Mouse (Mus musculus) liver, adult 2 months (tissue): ENCODE data around the gene Ankar. TPM values are rescaled to one million over a fixed set of nuclear protein-coding genes. Genes with fewer than 3 reads are reported as not detected.

Source experiments
- DNase-seq: peaks from one replicate; pipeline ENCODE4 v3.0.0-alpha.2; 2011; ENCODE audit warnings: low read depth, low spot score; ENCODE audit errors: extremely low read depth
- H3K27ac ChIP-seq: fragments of 200-500 bp; replicated peaks from 2 replicates; pipeline ENCODE4 v1.5.1; 2012; ENCODE audit warnings: low read depth, mild to moderate bottlenecking, control low read depth, inconsistent platforms, low read length; ENCODE audit not compliant: insufficient read depth
- H3K27me3 ChIP-seq: fragments of 200-500 bp; 2 replicates; pipeline ENCODE4 v1.6.1; 2012; ENCODE audit warnings: mild to moderate bottlenecking, moderate library complexity, low read length, inconsistent platforms; ENCODE audit not compliant: control insufficient read depth, insufficient read depth
- H3K36me3 ChIP-seq: fragments of 200-500 bp; 2 replicates; pipeline ENCODE4 v1.6.1; 2012; ENCODE audit warnings: low read length, inconsistent platforms; ENCODE audit not compliant: control insufficient read depth, insufficient read depth
- H3K4me1 ChIP-seq: fragments of 200-500 bp; 2 replicates; pipeline ENCODE4 v1.6.1; 2011; ENCODE audit warnings: low read length; ENCODE audit not compliant: control insufficient read depth, insufficient read depth
- H3K4me3 ChIP-seq: fragments of 200-500 bp; 2 replicates; pipeline ENCODE4 v1.5.1; 2011; ENCODE audit warnings: low read depth, mild to moderate bottlenecking, control low read depth, low read length, moderate library complexity; ENCODE audit not compliant: insufficient read depth
- H3K79me2 ChIP-seq: fragments of 200-500 bp; 2 replicates; pipeline ENCODE4 v1.6.1; 2012; ENCODE audit warnings: inconsistent platforms, mild to moderate bottlenecking, low read length, moderate library complexity; ENCODE audit not compliant: control insufficient read depth, insufficient read depth
- H3K9ac ChIP-seq: fragments of 200-500 bp; 2 replicates; pipeline ENCODE4 v1.6.1; 2012; ENCODE audit warnings: low read depth, mild to moderate bottlenecking, control low read depth, inconsistent platforms, low read length
- CTCF ChIP-seq: fragments of 200-500 bp; IDR thresholded peaks from 2 replicates; pipeline ENCODE4 v1.5.1; 2011; ENCODE audit warnings: low read depth, low read length, control low read depth
- POLR2A ChIP-seq: fragments of 200-500 bp; IDR thresholded peaks from 2 replicates; pipeline ENCODE4 v1.6.1; 2011; ENCODE audit warnings: low read length, control low read depth; ENCODE audit not compliant: insufficient read depth; ENCODE audit errors: extremely low read depth
- WGBS: fragments of 180-500 bp; shearing (Covaris S2); methylation state at CpG from one replicate; pipeline ENCODE4 v1.1.7; 2018; 5-methylcytosine and 5-hydroxymethylcytosine counted together
- polyA plus RNA-seq: library from polyadenylated mRNA; depleted of rRNA; stranded (reverse); fragments of >200 nt; gene quantifications from 2 replicates; pipeline ENCODE4 v1.2.3, GENCODE M21; 2012; rRNA removed
- total RNA-seq: library from RNA; depleted of rRNA; stranded (reverse); fragments of >200 nt; gene quantifications from 2 replicates; pipeline ENCODE4 v1.2.3, GENCODE M21; 2014; rRNA removed

The Ankar gene
- not detected in 2 replicates for total RNA-seq
- polyA plus RNA-seq, result not detected in 2 replicates

DNA sequence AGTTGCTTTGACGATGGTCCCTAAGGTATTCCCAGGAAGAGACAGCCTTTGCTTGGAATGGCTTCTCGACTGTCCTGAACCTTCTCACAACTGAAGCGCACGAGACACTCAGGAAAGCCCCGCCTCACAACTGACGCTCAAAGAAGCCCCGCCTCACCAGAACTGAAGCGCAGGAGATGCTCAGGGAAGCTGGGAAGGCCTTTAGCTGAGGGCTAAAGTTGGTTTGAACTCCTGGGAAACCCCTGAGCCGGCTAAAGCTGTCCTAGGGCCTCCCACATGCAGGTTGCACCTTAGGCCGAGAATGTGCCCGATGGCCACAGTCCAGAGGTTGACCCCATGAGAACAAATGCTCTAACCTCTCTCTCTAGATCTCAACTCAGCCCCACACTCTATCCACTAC is at the start of gene Ankar:
Gene Ankar (minus strand): TSS at position 101 of the 400 bp plus-strand sequence.
- no peak within 1 kb of the TSS for H3K4me3 ChIP-seq
- 89% methylated on average over 11 of the region's 11 CpGs for WGBS
- H3K4me1 ChIP-seq, result no peaks in the 10 kb centered on the region
- no peak within 1 kb of the TSS for H3K9ac ChIP-seq
- H3K27me3 ChIP-seq, result no peaks in the 10 kb centered on the region
- H3K79me2 ChIP-seq, result no peaks in the 10 kb centered on the region
- H3K36me3 ChIP-seq, result no peaks in the 10 kb centered on the region
- H3K27ac ChIP-seq, result no peak within 1 kb of the TSS
- TF ChIP-seq POLR2A (no peak), CTCF (no peak)
- no peak for DNase-seq

DNA sequence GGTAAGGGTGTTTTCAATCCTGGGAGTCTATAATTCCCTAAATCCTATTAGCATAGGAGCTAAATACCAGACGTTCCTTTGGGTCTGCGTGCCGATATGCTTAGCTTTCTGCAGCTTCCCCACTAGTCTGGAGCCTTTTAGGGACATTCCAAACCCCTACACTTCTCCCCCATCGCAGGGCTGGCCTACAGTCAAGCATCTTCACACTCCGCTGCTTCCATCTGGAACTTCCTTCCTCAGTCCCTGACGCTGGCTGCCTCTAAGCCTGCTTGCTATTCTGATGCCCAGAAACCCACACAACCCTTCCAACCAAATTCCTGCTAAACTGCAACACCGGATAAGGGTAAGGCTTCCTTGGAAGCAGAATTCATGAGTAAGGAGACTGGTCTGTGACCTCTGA is 46.0 kb upstream of the Ankar start:
- Histone ChIP-seq H3K36me3 (no peaks in the 10 kb centered on the region), H3K27ac (no peak overlapping the region), H3K9ac (no peak overlapping the region), H3K4me1 (no peaks in the 10 kb centered on the region), H3K27me3 (no peaks in the 10 kb centered on the region), H3K4me3 (no peak overlapping the region), H3K79me2 (no peaks in the 10 kb centered on the region)
- TF ChIP-seq POLR2A (no peak), CTCF (no peak)
- 89% methylated on average over 7 of the region's 7 CpGs for WGBS
- DNase-seq, result no peak

DNA sequence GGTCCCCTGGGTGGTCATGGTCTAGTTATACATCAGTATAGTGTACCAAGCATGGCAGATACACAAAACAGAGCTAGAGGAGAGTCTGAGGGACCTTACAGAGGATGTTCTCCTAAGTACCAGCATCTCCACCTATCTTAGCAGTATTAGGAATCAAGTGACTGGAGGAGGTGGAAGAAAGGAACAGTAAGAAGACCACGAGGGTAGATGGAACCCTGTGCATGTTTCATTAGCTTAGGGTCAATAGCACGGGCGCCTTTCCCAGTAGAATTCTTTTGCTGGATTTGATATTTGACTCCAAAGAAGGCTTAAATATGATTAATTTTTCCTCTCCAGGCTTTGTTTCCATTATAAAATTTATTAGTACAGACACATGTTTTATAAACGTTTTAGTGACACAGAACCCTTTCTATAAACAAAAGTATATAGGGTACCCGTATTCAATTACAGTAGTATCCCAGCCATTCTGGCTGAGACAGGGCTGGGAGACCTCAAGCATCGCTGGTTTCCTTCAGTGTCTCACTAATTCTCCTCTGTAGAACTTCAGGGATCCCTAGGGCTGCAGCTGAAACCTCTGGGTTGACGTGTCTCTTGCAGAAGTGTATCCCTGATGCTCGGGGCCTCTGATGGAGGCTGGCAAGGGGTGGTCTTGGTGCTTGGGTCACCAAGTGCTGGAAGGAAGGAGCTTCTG is 44.6 kb upstream of the Ankar start:
- no peak for TF ChIP-seq POLR2A
- TF ChIP-seq CTCF, result no peak
- Histone ChIP-seq H3K27me3 (no peaks in the 10 kb centered on the region), H3K4me3 (no peak overlapping the region), H3K79me2 (no peaks in the 10 kb centered on the region), H3K36me3 (no peaks in the 10 kb centered on the region), H3K9ac (no peak overlapping the region), H3K27ac (no peak overlapping the region), H3K4me1 (no peaks in the 10 kb centered on the region)
- 86% methylated on average over 8 of the region's 8 CpGs for WGBS
- DNase-seq, result no peak

DNA sequence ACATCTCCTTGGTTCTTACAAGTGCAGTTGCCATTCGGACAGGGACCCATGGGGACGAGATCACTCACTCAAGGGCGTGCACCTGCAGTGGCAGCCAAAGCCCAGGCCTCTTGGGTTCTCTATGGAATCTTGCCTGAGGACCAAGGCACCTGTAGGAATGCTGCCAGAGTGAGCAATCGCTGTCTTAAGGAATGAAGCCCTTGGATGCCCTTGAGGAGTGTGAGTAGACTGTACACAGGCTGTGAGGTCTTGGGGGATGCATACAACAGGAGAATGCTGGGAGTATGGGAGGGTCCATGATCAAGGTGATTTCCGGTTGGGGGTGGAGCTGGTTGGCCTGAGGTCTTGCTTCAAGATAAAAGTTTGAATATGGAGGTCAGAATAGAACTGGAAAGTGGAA is 41.0 kb upstream of the Ankar start:
- 90% methylated on average over 5 of the region's 5 CpGs for WGBS
- no peak overlapping the region for H3K27ac ChIP-seq
- H3K4me3 ChIP-seq, result no peak overlapping the region
- no peaks in the 10 kb centered on the region for H3K36me3 ChIP-seq
- no peaks in the 10 kb centered on the region for H3K79me2 ChIP-seq
- TF ChIP-seq CTCF, result no peak
- no peak for TF ChIP-seq POLR2A
- DNase-seq, result no peak
- peaks cover 2% of the 10 kb centered on the region; the same call in 1 of the 2 replicates for H3K4me1 ChIP-seq
- H3K27me3 ChIP-seq, result no peaks in the 10 kb centered on the region
- no peak overlapping the region for H3K9ac ChIP-seq

DNA sequence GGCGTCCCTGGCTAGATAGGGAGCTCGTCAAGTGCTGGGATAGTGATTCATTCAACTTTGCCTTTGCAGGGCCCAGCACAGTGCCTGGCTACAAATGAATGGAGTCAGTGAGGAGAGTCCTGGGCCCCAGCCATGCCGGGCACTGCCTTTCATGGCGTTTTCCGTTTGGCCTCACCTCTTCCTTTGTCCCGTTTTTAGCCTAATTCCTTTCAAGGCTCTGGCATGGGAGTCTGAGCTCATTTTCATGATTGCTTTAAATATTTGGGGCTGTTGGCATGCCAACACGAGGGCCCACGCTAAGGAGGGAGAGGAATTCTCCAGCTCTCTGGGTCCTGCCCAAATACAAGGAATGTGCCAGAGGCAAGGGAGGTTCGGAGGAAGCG is 39.3 kb upstream of the Ankar start:
- H3K4me1 ChIP-seq, result peaks cover 2% of the 10 kb centered on the region; the same call in 1 of the 2 replicates
- 89% methylated on average over 10 of the region's 10 CpGs for WGBS
- H3K9ac ChIP-seq, result no peak overlapping the region
- H3K27me3 ChIP-seq, result no peaks in the 10 kb centered on the region
- no peaks in the 10 kb centered on the region for H3K79me2 ChIP-seq
- H3K36me3 ChIP-seq, result no peaks in the 10 kb centered on the region
- TF ChIP-seq POLR2A, result no peak
- TF ChIP-seq CTCF, result no peak
- no peak overlapping the region for H3K27ac ChIP-seq
- DNase-seq, result no peak
- H3K4me3 ChIP-seq, result no peak overlapping the region

DNA sequence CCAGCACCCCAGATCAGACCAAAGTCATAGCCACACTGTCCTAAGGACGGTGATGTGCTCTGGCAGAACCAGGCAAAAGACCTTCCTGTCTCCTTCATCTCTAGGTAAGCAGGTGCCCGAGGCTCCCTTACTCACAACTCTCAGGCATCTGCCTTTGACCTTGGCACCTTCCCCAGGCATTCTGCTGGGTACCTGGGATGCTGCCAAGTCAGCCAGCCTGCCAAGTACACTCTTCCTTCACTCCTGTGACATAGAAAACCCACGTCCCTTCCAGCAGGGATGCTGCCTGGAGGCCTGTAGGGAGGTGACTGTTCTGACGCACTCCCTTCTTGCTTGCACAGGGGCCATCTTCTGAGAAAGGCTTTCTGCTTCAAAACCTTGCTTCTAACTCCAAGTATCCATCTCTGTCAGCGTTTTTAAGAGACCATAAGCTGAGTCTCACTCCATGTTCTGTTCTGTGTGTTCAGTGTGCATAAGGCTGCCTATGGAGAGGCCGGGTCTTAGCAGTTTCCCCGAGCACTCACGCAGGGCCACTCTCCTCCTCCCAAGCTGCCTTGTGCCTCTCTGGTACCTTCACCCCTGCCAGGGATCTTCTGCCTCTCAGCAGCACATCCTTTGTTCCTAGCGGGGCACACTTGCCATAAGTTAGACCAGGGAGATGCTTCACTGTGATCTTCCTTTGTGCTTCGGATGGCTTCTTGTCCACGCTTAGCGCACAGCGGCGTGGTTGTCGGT is 38.7 kb upstream of the Ankar start:
- WGBS, result 73% methylated on average over 15 of the region's 15 CpGs
- DNase-seq, result peak; percentile 74
- Histone ChIP-seq H3K4me1 (peaks cover 2% of the 10 kb centered on the region; the same call in 1 of the 2 replicates), H3K27ac (no peak overlapping the region), H3K4me3 (no peak overlapping the region), H3K27me3 (no peaks in the 10 kb centered on the region), H3K9ac (no peak overlapping the region), H3K79me2 (no peaks in the 10 kb centered on the region), H3K36me3 (no peaks in the 10 kb centered on the region)
- TF ChIP-seq CTCF, result no peak
- TF ChIP-seq POLR2A, result no peak
